Mouse (Mus musculus): ENCODE results near the gene Sgcb. TPM values are rescaled to one million over a fixed set of nuclear protein-coding genes. Genes with fewer than 3 reads are reported as not detected.
"Not testable (repeated sequence)": the region's sequence is repeated elsewhere in the genome, so short reads cannot be mapped to it uniquely, and the experiment has no call there.

Sgcb gene
- total RNA-seq, 2 experiments from 2014 or later, result 4.6 to 9.5 TPM

DNA sequence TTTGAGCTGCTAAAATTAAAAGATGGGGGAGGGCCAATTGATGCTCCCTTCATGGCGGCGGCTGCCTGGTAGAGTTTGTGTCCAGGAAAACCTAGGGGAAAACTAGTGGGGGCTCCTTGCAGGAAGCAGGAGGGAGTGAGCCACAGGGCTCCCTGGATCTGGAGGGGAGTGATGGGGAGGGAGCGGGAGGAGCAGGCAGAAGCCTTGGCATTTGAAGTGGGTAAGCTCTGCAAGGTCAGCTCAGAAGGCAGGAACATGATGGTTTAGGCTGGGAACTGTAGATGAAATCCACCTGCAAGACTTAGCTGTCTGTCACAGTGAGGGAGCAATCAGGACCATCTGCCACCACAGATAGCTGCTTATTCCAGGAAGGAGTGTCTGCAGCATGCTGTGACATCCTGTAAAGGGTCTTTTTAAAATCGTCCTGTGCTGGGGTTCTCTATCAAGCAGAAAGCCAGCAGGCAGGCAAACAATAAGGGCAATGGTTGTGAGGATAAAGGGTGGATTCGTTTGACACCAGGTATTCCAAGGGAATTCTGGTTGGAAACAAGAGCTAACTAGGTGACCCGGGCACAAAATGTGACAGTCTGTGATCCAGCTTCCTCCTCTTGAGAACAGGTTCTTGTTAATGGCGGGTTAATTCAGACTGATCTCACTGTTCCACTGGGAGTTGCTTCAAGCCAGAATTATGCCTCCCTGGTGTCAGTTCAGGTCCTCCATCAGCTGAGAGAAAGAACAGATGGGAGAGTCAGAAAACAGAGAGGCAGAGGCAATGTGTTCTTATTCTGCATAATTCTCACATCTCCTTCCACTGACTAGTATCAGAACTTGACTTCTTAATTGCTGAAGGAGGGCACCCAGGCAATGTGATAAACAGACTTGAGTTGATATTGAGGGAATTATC is 62.1 kb downstream of the Sgcb start:
- ATAC-seq (ENCODE audit: poor library complexity, severe bottlenecking), result no peak

DNA sequence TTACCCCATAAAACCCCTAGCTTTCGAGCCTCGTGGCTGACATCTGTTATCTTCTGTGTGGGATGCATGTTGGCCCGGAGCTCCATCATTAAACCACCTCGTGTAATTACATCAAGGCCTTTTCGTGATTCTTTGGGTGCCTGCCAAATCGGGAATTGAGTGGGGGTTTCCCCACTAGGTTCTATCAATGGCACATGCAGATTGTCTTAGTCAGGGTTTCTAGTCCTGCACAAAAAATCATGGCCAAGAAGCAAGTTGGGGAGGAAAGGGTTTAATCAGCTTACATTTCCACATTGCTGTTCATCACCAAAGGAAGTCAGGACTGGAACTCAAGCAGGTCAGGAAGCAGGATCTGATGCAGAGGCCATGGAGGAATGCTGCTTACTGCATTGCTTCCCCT is 63.6 kb downstream of the Sgcb start:
- ATAC-seq (ENCODE audit: poor library complexity, severe bottlenecking), result not testable (repeated sequence)

Other genes with a start within 250 kb of the Sgcb start
- not detected in 2 replicates for gene Cwh43, start 241.7 kb downstream of the Sgcb start, total RNA-seq (2015)
- gene Cwh43, start 241.7 kb downstream of the Sgcb start, total RNA-seq (2017), result not detected in 2 replicates
- gene Dcun1d4, start 166.8 kb downstream of the Sgcb start, total RNA-seq (2015), result 2.9 and 4.7 TPM in 2 replicates
- gene Dcun1d4, start 166.8 kb downstream of the Sgcb start, total RNA-seq (2017), result 1.5 and 3.0 TPM in 2 replicates
- not detected in 2 replicates for gene Lrrc66, start 15.3 kb downstream of the Sgcb start, total RNA-seq (2015)
- gene Lrrc66, start 15.3 kb downstream of the Sgcb start, total RNA-seq (2017), result 0.11 TPM in 1 of 2 replicates, not detected in the other
- gene Spata18, start 3.6 kb upstream of the Sgcb start, total RNA-seq (2015), result not detected in 2 replicates
- not detected in 2 replicates for gene Spata18, start 3.6 kb upstream of the Sgcb start, total RNA-seq (2017)

Data from megakaryocyte, adult 5-6 weeks (primary cell).